Mouse (Mus musculus) skeletal muscle tissue, adult 2 months (tissue): ENCODE data around the gene Zfand3.

Experiments
- DNase-seq: peaks from one replicate; pipeline ENCODE4 v3.0.0-alpha.2; 2012; ENCODE audit warnings: low read depth, low spot score

Gene Zfand3

GRCm38 (mm10) chr17:30228439-30229215, 224.1 kb downstream of the Zfand3 start:
- no peak for DNase-seq

GRCm38 (mm10) chr17:30230428-30230827, 225.9 kb downstream of the Zfand3 start:
- DNase-seq: no peak

GRCm38 (mm10) chr17:30231483-30231882, 226.9 kb downstream of the Zfand3 start:
- DNase-seq: no peak

GRCm38 (mm10) chr17:30232698-30233097, 228.2 kb downstream of the Zfand3 start:
- no peak for DNase-seq

GRCm38 (mm10) chr17:30235380-30235779, 230.8 kb downstream of the Zfand3 start:
- no peak for DNase-seq

GRCm38 (mm10) chr17:30236611-30237010, 232.1 kb downstream of the Zfand3 start:
- DNase-seq: no peak

- no peak for DNase-seq
Measured at GRCm38 (mm10) chr17:30237600-30237999, 233.1 kb downstream of the Zfand3 start.

GRCm38 (mm10) chr17:30239458-30239857, 234.9 kb downstream of the Zfand3 start:
- no peak for DNase-seq

GRCm38 (mm10) chr17:30240659-30241058, 236.1 kb downstream of the Zfand3 start:
- peak; percentile 85 for DNase-seq

GRCm38 (mm10) chr17:30241061-30241460, 236.5 kb downstream of the Zfand3 start:
- DNase-seq: no peak

GRCm38 (mm10) chr17:30241720-30242322, 237.3 kb downstream of the Zfand3 start:
- DNase-seq: no peak

GRCm38 (mm10) chr17:30242647-30243046, 238.1 kb downstream of the Zfand3 start:
- DNase-seq: no peak

- peak; percentile 33 for DNase-seq
Measured at GRCm38 (mm10) chr17:30243540-30243939, 239.0 kb downstream of the Zfand3 start.

- no peak for DNase-seq
Measured at GRCm38 (mm10) chr17:30244651-30245307, 240.2 kb downstream of the Zfand3 start.

- no peak for DNase-seq
Measured at GRCm38 (mm10) chr17:30245308-30245706, 240.8 kb downstream of the Zfand3 start.

- no peak for DNase-seq
Measured at GRCm38 (mm10) chr17:30253028-30253427, 248.5 kb downstream of the Zfand3 start.

- no peak for DNase-seq
Measured at GRCm38 (mm10) chr17:30253924-30254323, 249.4 kb downstream of the Zfand3 start.

- no peak for DNase-seq
Measured at GRCm38 (mm10) chr17:30255928-30256560, 251.5 kb downstream of the Zfand3 start.

GRCm38 (mm10) chr17:30258480-30258879, 253.9 kb downstream of the Zfand3 start:
- DNase-seq: peak; percentile 47

- no peak for DNase-seq
Measured at GRCm38 (mm10) chr17:30259938-30260337, 255.4 kb downstream of the Zfand3 start.
